Mouse (Mus musculus) midbrain, embryonic 13.5 days (tissue): ENCODE data around the gene Ccnt2. TPM values are rescaled to one million over a fixed set of nuclear protein-coding genes. Genes with fewer than 3 reads are reported as not detected.

ENCODE experiments used
- ATAC-seq: fragments of 200-750 bp; cut with Nextera tagmentation; 2 replicates; pipeline ENCODE4 v1.8.0; 2017; ENCODE audit warnings: mild to moderate bottlenecking, moderate TSS enrichment, moderate library complexity
- H3K27ac ChIP-seq: fragments of 300-500 bp; sonication (generic); 2 replicates; pipeline ENCODE4 v1.5.1; 2015; ENCODE audit warnings: inconsistent platforms, mild to moderate bottlenecking, moderate library complexity
- H3K27me3 ChIP-seq: fragments of 300-500 bp; sonication (generic); 2 replicates; pipeline ENCODE4 v1.6.1; 2015; ENCODE audit warnings: mild to moderate bottlenecking, inconsistent platforms
- H3K36me3 ChIP-seq: fragments of 300-500 bp; sonication (generic); 2 replicates; pipeline ENCODE4 v1.6.1; 2015; ENCODE audit warnings: mild to moderate bottlenecking, inconsistent platforms
- H3K4me1 ChIP-seq: fragments of 300-500 bp; sonication (generic); replicated peaks from 2 replicates; pipeline ENCODE4 v1.6.1; 2015; ENCODE audit warnings: inconsistent platforms
- H3K4me2 ChIP-seq: fragments of 300-500 bp; sonication (generic); replicated peaks from 2 replicates; pipeline ENCODE4 v1.6.1; 2015; ENCODE audit warnings: moderate library complexity, mild to moderate bottlenecking, inconsistent platforms
- H3K4me3 ChIP-seq: fragments of 300-500 bp; sonication (generic); replicated peaks from 2 replicates; pipeline ENCODE4 v1.5.1; 2015; ENCODE audit warnings: mild to moderate bottlenecking, inconsistent platforms
- H3K9ac ChIP-seq: fragments of 300-500 bp; sonication (generic); replicated peaks from 2 replicates; pipeline ENCODE4 v1.6.1; 2015; ENCODE audit warnings: mild to moderate bottlenecking, inconsistent platforms
- H3K9me3 ChIP-seq: fragments of 300-500 bp; sonication (generic); 2 replicates; pipeline ENCODE4 v1.6.1; 2016; ENCODE audit warnings: mild to moderate bottlenecking, inconsistent platforms
- WGBS: fragments of 180-500 bp; shearing (Covaris S2); methylation state at CpG from one replicate; pipeline ENCODE4 v1.1.7; 2015; 5-methylcytosine and 5-hydroxymethylcytosine counted together
- polyA plus RNA-seq: library from polyadenylated mRNA; unstranded; fragments of >200 nt; fragmentation: Nextera tagmentation; extraction: Ambion mirVana; gene quantifications from 2 replicates; pipeline ENCODE4 v1.2.1, GENCODE M21; 2015

Ccnt2 gene
- polyA plus RNA-seq, 1 experiment from 2014 or later = 134 TPM

DNA sequence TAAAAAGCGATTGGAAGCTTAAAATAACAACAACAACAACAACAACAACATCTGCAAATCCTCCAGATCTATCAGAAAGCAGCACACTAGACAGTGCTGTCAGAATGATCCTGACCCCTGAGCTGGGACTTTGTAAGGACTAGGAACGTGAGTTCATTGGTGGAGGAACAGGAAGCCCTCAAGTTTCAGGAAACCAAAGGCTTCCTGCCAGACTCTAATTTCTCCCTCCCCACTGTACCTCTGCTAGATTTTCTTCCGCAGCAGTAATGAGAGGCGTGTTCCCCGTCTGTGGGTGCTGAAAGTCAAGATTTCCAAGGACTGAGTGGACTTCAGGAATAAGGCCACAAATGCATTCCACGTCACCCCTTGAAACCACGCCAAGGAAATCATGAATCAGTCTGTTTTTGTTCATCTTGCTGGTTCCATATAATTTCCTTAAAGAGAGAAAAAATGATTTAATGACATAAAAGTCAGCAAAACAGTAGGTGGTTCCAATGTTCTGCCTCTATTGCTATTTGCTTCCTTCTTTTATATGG is 76.2 kb downstream of the Ccnt2 start:
- H3K9ac ChIP-seq = no peak overlapping the region
- no peak for ATAC-seq
- no peak overlapping the region for H3K27ac ChIP-seq
- H3K4me1 ChIP-seq = peaks cover 3% of the 10 kb centered on the region; the same call in 1 of the 2 replicates
- H3K9me3 ChIP-seq = peaks cover 9% of the 10 kb centered on the region; the same call in 1 of the 2 replicates
- no peak overlapping the region for H3K4me2 ChIP-seq
- no peaks in the 10 kb centered on the region for H3K27me3 ChIP-seq
- WGBS = 86% methylated on average over 7 of the region's 7 CpGs
- no peaks in the 10 kb centered on the region for H3K36me3 ChIP-seq
- H3K4me3 ChIP-seq = no peak overlapping the region

- no peak within 1 kb of the TSS for H3K4me2 ChIP-seq
These were observed 80.7 kb downstream of the Ccnt2 start, which contains the start of gene Map3k19 for GRCm38 (mm10) chr1:127854486-127855222. Gene Map3k19, minus strand, starts transcription at chr1:127855031.

More at GRCm38 (mm10) chr1:127854486-127855222, 80.7 kb downstream of the Ccnt2 start, which contains the start of gene Map3k19:
- no peak for ATAC-seq
- Histone ChIP-seq H3K4me1 (peaks cover 3% of the 10 kb centered on the region; the same call in 1 of the 2 replicates), H3K9ac (no peak within 1 kb of the TSS), H3K9me3 (peaks cover 9% of the 10 kb centered on the region; the same call in 1 of the 2 replicates), H3K4me3 (no peak within 1 kb of the TSS), H3K36me3 (no peaks in the 10 kb centered on the region), H3K27ac (no peak within 1 kb of the TSS), H3K27me3 (no peaks in the 10 kb centered on the region)
- WGBS = 67% methylated on average over 14 of the region's 14 CpGs

Other genes with a start within 250 kb of the Ccnt2 start
- 59.8 and 65.8 TPM in 2 replicates for gene Tmem163, start 94.6 kb upstream of the Ccnt2 start, polyA plus RNA-seq
- gene Acmsd, start 44.8 kb upstream of the Ccnt2 start, polyA plus RNA-seq = 0.09 and 0.22 TPM in 2 replicates
- 0.15 and 0.17 TPM in 2 replicates for gene Map3k19, start 80.9 kb downstream of the Ccnt2 start, polyA plus RNA-seq
- 22.7 and 23.6 TPM in 2 replicates for gene Rab3gap1, start 94.6 kb downstream of the Ccnt2 start, polyA plus RNA-seq